Mouse (Mus musculus): ENCODE results near the gene Scrn2.

Scrn2 gene

DNA sequence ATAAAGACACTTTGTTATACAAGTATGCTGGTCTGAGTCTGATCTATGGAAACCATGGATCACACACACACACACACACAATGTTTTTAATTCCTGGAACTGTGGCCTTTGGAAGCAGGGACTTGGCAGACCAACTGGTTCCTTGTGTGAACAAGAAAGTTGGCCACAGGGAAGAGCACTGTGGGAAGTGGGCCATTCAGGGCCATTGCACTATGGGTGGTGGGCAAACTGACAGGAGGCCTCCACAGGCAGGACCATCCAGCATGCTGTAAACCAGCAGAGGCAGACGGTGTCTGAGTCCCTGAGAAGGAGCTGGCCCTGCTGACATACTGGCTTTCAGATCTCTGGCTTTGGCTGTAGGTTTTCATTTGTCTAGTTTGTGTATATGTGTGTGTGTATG, 39.6 kb downstream of the Scrn2 start:
- no peak overlapping the region for H3K4me3 ChIP-seq (replicated peaks; ENCODE audit: low read length)
- no peaks in the 10 kb centered on the region for H3K9me3 ChIP-seq (ENCODE audit: low read length)
- peaks cover 21% of the 10 kb centered on the region for H3K36me3 ChIP-seq (ENCODE audit: insufficient read depth, low read length)
- TF ChIP-seq NANOG (IDR thresholded peaks at IDR 0.05; ENCODE audit: borderline replicate concordance, low read length) (no peak), POU5F1 (IDR thresholded peaks at IDR 0.05; ENCODE audit: borderline replicate concordance, low read length) (no peak), CTCF (conservative IDR thresholded peaks at IDR 0.05; ENCODE audit: low read length) (no peak)
- H3K27me3 ChIP-seq (ENCODE audit: insufficient read depth, low read length) = no peaks in the 10 kb centered on the region
- peaks cover 62% of the 10 kb centered on the region for H3K4me1 ChIP-seq (replicated peaks; ENCODE audit: low read depth, low read length)

DNA sequence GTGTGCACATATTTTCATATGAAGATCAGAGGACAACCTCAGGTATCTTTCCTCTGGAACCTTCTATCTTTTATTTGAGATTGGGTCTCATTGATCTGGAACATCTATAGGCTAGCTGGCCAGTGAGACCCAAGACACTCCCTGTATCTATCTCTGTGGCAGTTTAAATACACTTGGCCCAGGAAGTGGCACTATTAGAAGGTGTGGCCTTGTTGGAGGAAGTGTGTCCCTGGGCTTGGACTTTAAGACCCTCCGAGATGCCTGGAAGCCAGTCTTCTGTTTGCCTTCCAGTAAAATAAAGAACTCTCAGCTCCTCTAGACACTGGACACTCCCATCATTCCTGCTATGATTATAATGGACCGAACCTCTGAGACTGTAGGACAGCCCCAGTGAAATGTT, 40.0 kb downstream of the Scrn2 start:
- Histone ChIP-seq H3K4me1 (replicated peaks; ENCODE audit: low read depth, low read length) (peaks cover 62% of the 10 kb centered on the region), H3K9me3 (ENCODE audit: low read length) (no peaks in the 10 kb centered on the region), H3K36me3 (ENCODE audit: insufficient read depth, low read length) (peaks cover 21% of the 10 kb centered on the region), H3K4me3 (replicated peaks; ENCODE audit: low read length) (no peak overlapping the region), H3K27me3 (ENCODE audit: insufficient read depth, low read length) (no peaks in the 10 kb centered on the region)
- no peak for TF ChIP-seq POU5F1 (IDR thresholded peaks at IDR 0.05; ENCODE audit: borderline replicate concordance, low read length)
- TF ChIP-seq CTCF (conservative IDR thresholded peaks at IDR 0.05; ENCODE audit: low read length) = no peak
- no peak for TF ChIP-seq NANOG (IDR thresholded peaks at IDR 0.05; ENCODE audit: borderline replicate concordance, low read length)

GRCm38 (mm10) chr11:97071129-97071528, 41.4 kb downstream of the Scrn2 start:
- peaks cover 48% of the 10 kb centered on the region for H3K4me1 ChIP-seq (replicated peaks; ENCODE audit: low read depth, low read length)
- TF ChIP-seq CTCF (conservative IDR thresholded peaks at IDR 0.05; ENCODE audit: low read length) (no peak), POU5F1 (IDR thresholded peaks at IDR 0.05; ENCODE audit: borderline replicate concordance, low read length) (no peak), NANOG (IDR thresholded peaks at IDR 0.05; ENCODE audit: borderline replicate concordance, low read length) (no peak)

GRCm38 (mm10) chr11:97072533-97072932, 42.8 kb downstream of the Scrn2 start:
- no peaks in the 10 kb centered on the region for H3K27me3 ChIP-seq (ENCODE audit: insufficient read depth, low read length)
- H3K4me3 ChIP-seq (replicated peaks; ENCODE audit: low read length) = no peak overlapping the region
- TF ChIP-seq NANOG (IDR thresholded peaks at IDR 0.05; ENCODE audit: borderline replicate concordance, low read length) = no peak
- TF ChIP-seq CTCF (conservative IDR thresholded peaks at IDR 0.05; ENCODE audit: low read length) = peak; percentile 75
- peaks cover 34% of the 10 kb centered on the region for H3K4me1 ChIP-seq (replicated peaks; ENCODE audit: low read depth, low read length)
- peaks cover 18% of the 10 kb centered on the region for H3K36me3 ChIP-seq (ENCODE audit: insufficient read depth, low read length)
- no peaks in the 10 kb centered on the region for H3K9me3 ChIP-seq (ENCODE audit: low read length)

More at GRCm38 (mm10) chr11:97071129-97071528, 41.4 kb downstream of the Scrn2 start:
- Histone ChIP-seq H3K4me3 (replicated peaks; ENCODE audit: low read length) (no peak overlapping the region), H3K27me3 (ENCODE audit: insufficient read depth, low read length) (no peaks in the 10 kb centered on the region), H3K9me3 (ENCODE audit: low read length) (no peaks in the 10 kb centered on the region), H3K36me3 (ENCODE audit: insufficient read depth, low read length) (peaks cover 21% of the 10 kb centered on the region)

DNA sequence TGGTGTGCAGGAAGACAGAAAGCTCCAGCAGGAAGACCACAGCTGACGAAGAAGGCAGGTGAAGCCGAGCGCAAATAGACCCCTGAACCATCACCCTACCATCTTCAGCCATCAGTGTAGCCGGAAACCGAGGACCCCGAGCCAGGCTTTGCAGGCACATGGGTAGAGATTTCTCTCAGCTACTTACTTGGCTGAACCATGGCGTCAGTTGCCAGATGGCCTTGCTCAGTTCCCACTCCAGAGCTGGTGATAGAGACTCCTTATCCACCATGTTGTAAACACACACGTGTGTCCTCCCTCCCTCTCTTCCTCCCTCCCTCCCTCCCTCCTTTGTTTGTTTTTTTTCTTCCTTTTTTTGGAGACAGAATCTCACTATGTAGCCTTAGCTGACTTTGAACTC, 44.5 kb downstream of the Scrn2 start:
- H3K4me3 ChIP-seq (replicated peaks; ENCODE audit: low read length) = no peak overlapping the region
- H3K36me3 ChIP-seq (ENCODE audit: insufficient read depth, low read length) = peaks cover 2% of the 10 kb centered on the region; the same call in 1 of the 2 replicates
- TF ChIP-seq NANOG (IDR thresholded peaks at IDR 0.05; ENCODE audit: borderline replicate concordance, low read length) (no peak), CTCF (conservative IDR thresholded peaks at IDR 0.05; ENCODE audit: low read length) (no peak), POU5F1 (IDR thresholded peaks at IDR 0.05; ENCODE audit: borderline replicate concordance, low read length) (no peak)
- H3K9me3 ChIP-seq (ENCODE audit: low read length) = no peaks in the 10 kb centered on the region
- H3K4me1 ChIP-seq (replicated peaks; ENCODE audit: low read depth, low read length) = peaks cover 19% of the 10 kb centered on the region
- no peaks in the 10 kb centered on the region for H3K27me3 ChIP-seq (ENCODE audit: insufficient read depth, low read length)

- Histone ChIP-seq H3K9me3 (ENCODE audit: low read length) (no peaks in the 10 kb centered on the region), H3K4me3 (replicated peaks; ENCODE audit: low read length) (no peak overlapping the region), H3K27me3 (ENCODE audit: insufficient read depth, low read length) (peaks cover 7% of the 10 kb centered on the region), H3K4me1 (replicated peaks; ENCODE audit: low read depth, low read length) (peaks cover 14% of the 10 kb centered on the region), H3K36me3 (ENCODE audit: insufficient read depth, low read length) (no peaks in the 10 kb centered on the region)
- no peak for TF ChIP-seq POU5F1 (IDR thresholded peaks at IDR 0.05; ENCODE audit: borderline replicate concordance, low read length)
- no peak for TF ChIP-seq CTCF (conservative IDR thresholded peaks at IDR 0.05; ENCODE audit: low read length)
- TF ChIP-seq NANOG (IDR thresholded peaks at IDR 0.05; ENCODE audit: borderline replicate concordance, low read length) = no peak
Observed at GRCm38 (mm10) chr11:97078751-97079150, 49.0 kb downstream of the Scrn2 start.

GRCm38 (mm10) chr11:97080291-97080690, 50.6 kb downstream of the Scrn2 start:
- no peak overlapping the region for H3K4me3 ChIP-seq (replicated peaks; ENCODE audit: low read length)
- H3K27me3 ChIP-seq (ENCODE audit: insufficient read depth, low read length) = peaks cover 21% of the 10 kb centered on the region
- H3K9me3 ChIP-seq (ENCODE audit: low read length) = no peaks in the 10 kb centered on the region
- TF ChIP-seq NANOG (IDR thresholded peaks at IDR 0.05; ENCODE audit: borderline replicate concordance, low read length) (no peak), POU5F1 (IDR thresholded peaks at IDR 0.05; ENCODE audit: borderline replicate concordance, low read length) (no peak), CTCF (conservative IDR thresholded peaks at IDR 0.05; ENCODE audit: low read length) (no peak)
- H3K36me3 ChIP-seq (ENCODE audit: insufficient read depth, low read length) = no peaks in the 10 kb centered on the region
- peaks cover 26% of the 10 kb centered on the region for H3K4me1 ChIP-seq (replicated peaks; ENCODE audit: low read depth, low read length)

DNA sequence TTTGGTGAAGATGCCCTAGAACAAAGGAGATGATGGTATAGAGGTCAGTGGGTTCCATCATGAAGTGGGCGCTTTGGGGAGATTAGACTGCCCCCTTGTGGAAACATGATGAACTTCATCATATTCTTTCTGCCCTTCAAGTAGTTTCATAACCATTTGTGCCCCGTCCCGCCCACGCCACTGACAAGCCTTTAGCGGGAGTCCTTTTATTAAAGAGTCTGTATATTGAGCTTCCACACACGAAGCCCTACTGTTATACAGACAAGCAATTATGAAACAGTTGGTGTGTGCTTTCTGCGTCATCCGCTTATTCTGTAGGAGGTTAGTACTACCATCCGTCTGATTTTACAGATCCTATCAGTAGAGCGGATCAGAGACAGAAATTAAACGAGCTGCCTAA, 53.2 kb downstream of the Scrn2 start:
- Histone ChIP-seq H3K36me3 (ENCODE audit: insufficient read depth, low read length) (no peaks in the 10 kb centered on the region), H3K9me3 (ENCODE audit: low read length) (peaks cover 9% of the 10 kb centered on the region), H3K4me3 (replicated peaks; ENCODE audit: low read length) (no peak overlapping the region; the same call in 1 of the 2 replicates), H3K4me1 (replicated peaks; ENCODE audit: low read depth, low read length) (peaks cover 34% of the 10 kb centered on the region), H3K27me3 (ENCODE audit: insufficient read depth, low read length) (peaks cover 21% of the 10 kb centered on the region)
- peak; percentile 75 for TF ChIP-seq CTCF (conservative IDR thresholded peaks at IDR 0.05; ENCODE audit: low read length)
- no peak for TF ChIP-seq POU5F1 (IDR thresholded peaks at IDR 0.05; ENCODE audit: borderline replicate concordance, low read length)
- no peak for TF ChIP-seq NANOG (IDR thresholded peaks at IDR 0.05; ENCODE audit: borderline replicate concordance, low read length)
